Mouse (Mus musculus) MN1 (cell line): ENCODE results near the gene Zfp68.
"Not testable (repeated sequence)": the region's sequence is repeated elsewhere in the genome, so short reads cannot be mapped to it uniquely, and the experiment has no call there.

Source experiments
- DNase-seq: peaks from one replicate; pipeline ENCODE4 v3.0.0-alpha.2; 2016; ENCODE audit warnings: low spot score

Gene Zfp68

DNA sequence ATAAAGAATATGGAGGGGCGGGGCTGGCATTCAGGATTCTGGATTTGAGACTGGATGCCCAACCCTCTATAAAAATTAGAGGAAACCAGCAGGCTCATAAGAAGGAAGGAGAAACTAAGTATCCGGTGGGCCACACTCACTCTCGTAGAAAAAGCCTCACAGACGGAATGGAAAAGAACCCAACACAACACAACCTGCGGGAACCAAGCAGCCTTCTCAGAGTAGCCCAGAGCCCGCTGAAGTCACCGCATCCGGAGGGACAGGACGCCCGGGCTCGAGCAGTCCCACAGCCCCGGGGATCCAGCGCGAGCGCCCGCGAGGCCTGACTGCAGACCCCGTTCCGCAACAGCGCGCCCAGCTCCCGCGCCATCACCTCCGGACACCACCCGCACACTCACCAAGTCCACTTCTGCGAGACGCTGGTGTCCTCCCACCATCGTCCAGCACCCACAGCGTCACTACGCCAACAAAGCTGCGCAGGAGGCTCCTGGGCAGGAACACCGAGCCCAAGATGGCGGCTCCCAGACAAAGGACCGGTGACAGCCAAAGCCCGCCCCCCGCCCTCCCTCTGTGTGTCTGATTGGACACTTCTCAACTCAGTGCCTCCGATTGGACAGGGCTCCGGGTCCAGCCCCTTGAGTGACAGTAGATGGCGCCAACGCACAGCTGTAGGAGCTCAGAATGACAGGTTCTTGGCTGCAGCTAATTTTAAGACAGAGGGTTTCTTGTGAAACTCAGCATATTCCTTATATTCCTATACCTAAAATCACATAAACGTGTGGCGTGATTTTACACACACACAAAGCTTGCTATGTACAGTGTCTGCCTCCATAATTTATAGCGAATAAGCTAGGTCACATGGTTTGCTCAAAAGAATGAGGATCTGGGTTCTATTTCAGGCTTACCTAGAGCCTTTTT, at the start of gene Zfp68:
TSS of gene Zfp68 (minus strand) at position 551 of the 918 bp plus-strand sequence.
- DNase-seq = peak; percentile 96

DNA sequence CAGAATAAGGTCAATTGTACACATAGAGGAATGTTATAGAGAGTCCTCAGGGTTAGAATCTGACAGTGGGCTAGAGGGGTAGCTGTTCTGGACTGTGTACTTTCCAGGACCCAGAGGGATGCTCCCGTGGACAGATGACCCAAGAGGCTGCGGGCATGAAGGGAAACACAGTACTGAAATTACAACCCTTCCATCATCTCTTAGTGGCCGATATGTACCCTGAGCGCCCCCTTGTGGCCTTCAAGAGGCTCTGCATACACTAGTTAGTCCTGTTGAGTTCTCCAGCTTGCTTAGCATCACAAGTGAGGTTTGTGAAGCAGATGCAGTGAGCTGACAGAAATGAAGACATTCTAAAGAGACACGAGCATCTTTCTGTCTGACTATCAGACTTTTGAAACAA, 39.4 kb upstream of the Zfp68 start:
- peak; percentile 35 for DNase-seq

DNA sequence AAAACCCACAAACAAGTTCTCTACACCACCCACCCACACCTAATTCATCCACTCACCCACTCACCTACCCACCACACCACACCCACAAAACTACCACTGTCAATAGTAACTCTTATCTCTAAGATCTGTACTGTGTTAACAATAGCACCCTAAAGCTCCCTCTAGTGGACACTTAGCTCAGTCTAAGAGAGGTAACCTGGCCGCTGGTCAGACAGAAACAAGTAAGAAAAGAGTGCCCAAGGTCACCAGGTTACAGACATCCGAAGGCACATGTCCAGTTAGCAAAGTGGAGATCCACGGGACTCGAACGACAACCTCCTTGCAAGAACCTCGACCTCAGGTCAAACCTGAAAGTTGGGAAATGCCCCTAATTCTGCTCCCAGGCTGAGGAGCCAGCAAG, 38.3 kb upstream of the Zfp68 start:
- DNase-seq = peak; percentile 56

DNA sequence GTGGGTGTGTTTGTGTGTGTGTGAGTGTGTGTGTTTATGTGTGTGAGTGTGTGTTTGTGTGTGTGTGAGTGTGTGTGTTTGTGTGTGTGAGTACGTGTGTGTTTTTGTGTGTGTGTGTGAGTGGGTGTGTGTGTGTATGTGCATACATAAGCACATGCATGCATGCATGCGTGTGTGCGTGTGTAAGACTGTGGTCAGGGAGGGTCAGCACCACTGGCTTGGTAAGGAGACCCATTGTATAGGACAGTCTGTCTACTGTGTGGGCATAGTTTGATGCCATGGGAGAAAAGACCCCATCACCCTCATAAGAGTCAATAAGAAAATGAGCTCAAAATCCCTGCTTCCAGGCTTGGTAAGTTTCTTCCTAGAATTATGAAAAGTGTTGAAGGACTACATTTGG, 37.8 kb upstream of the Zfp68 start:
- no peak for DNase-seq

- DNase-seq = peak; percentile 64
These were observed 37.1 kb upstream of the Zfp68 start for GRCm38 (mm10) chr5:138656477-138657156.

- no peak for DNase-seq
These were observed 33.4 kb upstream of the Zfp68 start for GRCm38 (mm10) chr5:138652911-138653310.

GRCm38 (mm10) chr5:138641761-138642160, 22.2 kb upstream of the Zfp68 start:
- DNase-seq = no peak

DNA sequence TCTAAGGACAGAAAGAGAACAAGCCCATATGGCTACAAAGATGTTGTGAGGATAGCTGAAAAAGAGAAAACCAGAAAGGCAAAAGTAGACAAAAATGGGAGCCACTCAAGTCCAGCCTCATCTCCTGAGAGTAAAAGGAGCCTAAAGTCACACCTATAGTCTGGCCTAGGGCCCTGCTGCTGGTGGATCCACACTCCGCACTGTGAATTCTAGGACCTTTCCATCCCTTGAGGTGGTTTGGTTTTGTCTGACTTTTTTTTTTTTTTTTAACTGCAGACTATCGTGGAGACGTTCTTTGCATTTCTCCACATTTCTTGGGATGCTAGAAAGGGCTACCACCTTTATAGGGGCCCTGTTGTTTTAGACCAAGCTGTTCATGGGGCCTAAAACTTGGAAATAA, 21.5 kb upstream of the Zfp68 start:
- no peak for DNase-seq

- DNase-seq = no peak
These were observed 16.9 kb upstream of the Zfp68 start for GRCm38 (mm10) chr5:138636486-138636885.

DNA sequence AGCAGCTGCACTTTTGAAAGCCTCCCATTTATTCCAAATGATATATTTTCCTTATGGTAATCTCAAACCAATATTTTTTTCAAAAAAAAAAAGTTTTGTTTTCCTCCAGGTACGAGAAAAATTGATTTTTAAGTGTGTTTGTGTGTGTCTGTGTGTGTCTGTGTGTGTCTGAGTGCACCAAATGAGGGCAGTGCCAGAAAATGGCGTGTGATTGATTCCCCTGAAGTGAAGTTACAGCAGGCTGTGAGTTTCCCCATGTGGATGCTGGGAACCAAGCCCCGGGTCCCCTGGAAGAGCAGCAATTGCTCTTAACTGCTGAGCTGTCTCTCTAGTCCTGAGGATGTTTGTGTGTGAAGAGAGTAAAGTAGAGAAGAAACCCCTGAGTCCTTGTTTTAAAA, 3.9 kb upstream of the Zfp68 start:
- no peak for DNase-seq

- peak; percentile 94 for DNase-seq
These were observed 3.3 kb upstream of the Zfp68 start, which contains the start of gene A430033K04Rik for GRCm38 (mm10) chr5:138622645-138623477. Gene A430033K04Rik (plus strand): TSS chr5:138622859.

GRCm38 (mm10) chr5:138620836-138621235, 1.3 kb upstream of the Zfp68 start:
- peak; percentile 24 for DNase-seq

DNA sequence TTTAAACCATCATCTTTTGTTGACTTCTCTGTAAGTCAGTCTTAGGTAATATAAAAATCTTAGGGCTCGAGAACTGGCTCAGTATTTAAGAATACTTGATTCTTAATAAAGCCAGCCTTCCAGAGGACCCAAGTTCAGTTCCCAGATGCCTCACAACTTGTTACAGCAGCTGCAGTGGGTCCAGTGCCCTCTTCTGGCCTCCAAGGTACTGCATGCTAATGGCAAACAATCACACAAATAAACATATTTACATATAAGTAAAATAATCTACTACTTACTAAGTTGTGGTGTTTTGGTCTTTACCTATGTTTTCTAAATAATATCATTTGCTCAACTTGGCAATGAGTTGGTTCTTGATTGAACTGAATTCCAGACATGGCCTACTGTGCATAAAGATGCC, 1.2 kb downstream of the Zfp68 start:
- DNase-seq = no peak

DNA sequence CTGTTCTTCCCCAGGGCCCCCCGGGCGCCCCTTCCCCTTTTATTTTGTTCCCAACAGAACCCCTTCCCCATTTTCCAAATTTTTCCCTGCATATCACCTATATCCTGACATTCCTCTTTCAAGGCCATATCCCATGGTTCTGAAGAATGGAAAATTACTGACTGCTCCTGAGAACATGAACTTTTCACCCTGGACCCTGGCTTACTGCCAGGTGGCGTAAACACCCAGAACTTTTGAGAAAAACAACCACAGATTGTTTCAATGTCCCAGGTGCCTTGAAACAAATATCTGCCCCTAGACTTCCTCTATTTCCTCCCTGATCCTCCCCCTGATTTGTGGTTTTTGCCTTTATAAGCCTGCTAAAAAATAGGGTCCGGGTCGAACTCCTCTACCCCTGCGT, 32.2 kb downstream of the Zfp68 start:
- no peak for DNase-seq

DNA sequence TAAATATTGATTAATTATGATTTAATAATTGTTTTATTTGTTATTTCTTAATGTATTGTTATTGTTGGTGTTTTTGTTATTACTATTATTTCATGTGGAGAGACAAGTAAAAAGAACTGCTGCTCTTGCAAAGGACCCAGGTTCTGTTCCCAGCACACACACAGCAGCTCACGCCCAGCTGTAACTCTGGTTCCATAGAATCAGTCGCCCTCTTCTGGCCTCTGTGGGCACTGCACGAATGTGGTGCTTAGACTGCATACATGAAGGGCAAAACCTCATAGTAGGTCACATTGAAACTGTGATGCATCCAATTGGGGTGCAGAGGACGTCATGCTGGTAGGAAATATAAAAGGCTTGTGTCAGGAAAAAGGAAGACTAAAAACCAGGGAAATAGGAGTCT, 47.9 kb downstream of the Zfp68 start:
- peak; percentile 30 for DNase-seq

- not testable (repeated sequence) for DNase-seq
These were observed 54.9 kb downstream of the Zfp68 start, which contains the start of gene 1700123K08Rik for GRCm38 (mm10) chr5:138564612-138565011. Gene 1700123K08Rik (minus strand): TSS chr5:138564712.
